Mouse (Mus musculus): Measurements from ENCODE around the gene Gpd1l. TPM values are rescaled to one million over a fixed set of nuclear protein-coding genes. Genes with fewer than 3 reads are reported as not detected.

Gene Gpd1l
- total RNA-seq, 2 experiments from 2014 or later: 82.0 to 88.7 TPM

DNA sequence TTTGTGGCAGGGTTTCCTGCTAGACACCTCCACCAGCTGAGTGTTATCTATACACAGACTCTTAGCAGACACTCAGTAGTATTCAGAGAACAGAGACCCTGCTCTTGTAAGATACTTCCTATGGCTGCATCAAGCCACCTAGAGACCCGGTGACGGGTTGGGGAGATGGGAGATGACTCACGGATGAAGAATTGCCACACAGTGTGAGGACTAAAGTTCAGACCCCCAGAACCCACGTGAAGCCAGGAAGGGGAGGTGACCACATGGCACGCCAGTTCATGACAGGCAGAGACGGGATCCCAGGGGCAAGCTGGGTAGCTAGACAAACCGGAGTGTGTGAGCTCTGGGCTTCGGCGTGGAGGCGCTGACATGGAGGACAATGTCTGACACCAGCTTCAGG is 8.7 kb downstream of the Gpd1l start:
- no peak for TF ChIP-seq CTCF (IDR thresholded peaks at IDR 0.05)
- intact Hi-C loops (cut with DNase I): no loop called here
- no peak overlapping the region for H3K4me3 ChIP-seq
- H3K27ac ChIP-seq: no peak overlapping the region
- DNase-seq (ENCODE audit: extremely low spot score in 1 of 2, low spot score in 2 of 2): no peak

DNA sequence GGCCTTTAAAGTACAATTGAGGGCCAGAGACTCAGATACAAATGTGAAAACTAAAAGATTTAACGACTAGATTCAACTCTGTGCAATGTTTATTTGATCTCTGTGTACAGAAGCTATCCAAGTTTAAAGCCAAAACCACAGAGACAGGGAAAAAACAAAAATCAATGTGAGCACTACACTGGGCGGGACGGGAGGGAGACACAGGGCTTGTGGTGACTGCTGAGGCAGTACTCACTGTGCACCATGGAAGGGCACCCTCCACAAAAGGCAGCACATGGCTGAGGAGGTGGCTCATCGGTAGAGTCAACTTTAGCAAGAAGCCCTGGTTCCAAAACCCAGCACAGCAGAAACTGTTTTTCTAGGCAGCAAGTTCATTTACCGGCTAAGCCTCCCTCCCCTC is 9.3 kb downstream of the Gpd1l start:
- no peak for DNase-seq (ENCODE audit: extremely low spot score in 1 of 2, low spot score in 2 of 2)
- intact Hi-C loops (cut with DNase I): no loop called here
- H3K4me3 ChIP-seq: no peak overlapping the region
- H3K27ac ChIP-seq: no peak overlapping the region
- TF ChIP-seq CTCF (IDR thresholded peaks at IDR 0.05): no peak

DNA sequence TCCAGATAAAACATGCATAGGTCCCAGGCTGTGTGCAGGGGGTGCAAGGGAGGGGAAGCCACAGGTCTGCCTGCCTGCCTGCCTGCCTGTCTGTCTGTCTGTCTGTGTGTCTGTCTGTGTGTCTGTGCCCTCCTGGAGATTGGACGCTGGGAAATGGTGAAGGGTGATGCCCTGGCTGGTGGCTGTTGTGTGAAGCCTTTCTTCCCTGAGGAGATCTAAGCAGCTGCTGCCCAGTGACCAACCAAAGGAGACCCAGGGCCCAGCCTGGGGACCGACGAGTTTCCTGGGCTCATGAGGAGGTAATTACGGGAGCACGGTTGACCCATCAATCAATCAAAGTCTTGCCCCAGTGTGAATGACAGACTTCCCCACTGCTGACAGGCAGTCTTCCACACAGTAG is 11.6 kb downstream of the Gpd1l start:
- no peak for DNase-seq (ENCODE audit: extremely low spot score in 1 of 2, low spot score in 2 of 2)
- no peak for TF ChIP-seq CTCF (IDR thresholded peaks at IDR 0.05)
- intact Hi-C loops (cut with DNase I): no loop called here
- Histone ChIP-seq H3K4me3 (no peak overlapping the region), H3K27ac (no peak overlapping the region)

DNA sequence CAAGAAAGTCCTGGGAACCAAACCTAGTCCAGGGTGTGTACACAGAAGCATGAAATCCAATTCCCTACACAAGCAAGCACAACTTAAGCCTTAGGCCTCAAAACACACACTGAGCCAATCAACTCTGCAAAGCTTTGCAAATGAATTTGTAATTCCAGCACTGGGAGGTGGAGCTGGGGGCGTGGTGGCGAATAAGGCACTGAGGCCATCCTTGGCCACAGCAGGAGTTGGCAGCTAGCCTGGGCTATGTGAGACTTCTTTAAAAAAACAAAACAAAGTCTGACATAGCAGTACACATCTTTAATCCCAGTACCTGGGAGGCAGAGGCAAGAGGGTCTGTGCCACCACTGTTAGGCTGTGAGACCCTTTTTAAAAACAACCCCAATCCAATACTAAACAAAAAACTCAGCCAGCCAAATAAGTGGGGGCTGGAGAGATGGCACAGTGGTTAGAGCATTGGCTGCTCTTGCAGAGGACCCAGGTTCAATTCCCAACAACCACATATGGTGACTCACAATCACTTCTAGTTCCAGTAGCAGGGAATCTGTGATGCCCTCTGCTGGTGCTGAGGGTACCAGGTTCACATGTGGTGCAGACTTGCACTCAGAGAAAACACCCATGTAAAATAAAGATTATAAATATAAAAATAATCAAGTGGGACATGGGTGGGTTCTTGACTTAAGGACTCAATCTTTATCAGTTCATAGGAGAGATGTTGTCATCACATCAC is 12.3 kb downstream of the Gpd1l start:
- no peak for DNase-seq (ENCODE audit: extremely low spot score in 1 of 2, low spot score in 2 of 2)
- no peak overlapping the region for H3K4me3 ChIP-seq
- intact Hi-C loops (cut with DNase I): no loop called here

DNA sequence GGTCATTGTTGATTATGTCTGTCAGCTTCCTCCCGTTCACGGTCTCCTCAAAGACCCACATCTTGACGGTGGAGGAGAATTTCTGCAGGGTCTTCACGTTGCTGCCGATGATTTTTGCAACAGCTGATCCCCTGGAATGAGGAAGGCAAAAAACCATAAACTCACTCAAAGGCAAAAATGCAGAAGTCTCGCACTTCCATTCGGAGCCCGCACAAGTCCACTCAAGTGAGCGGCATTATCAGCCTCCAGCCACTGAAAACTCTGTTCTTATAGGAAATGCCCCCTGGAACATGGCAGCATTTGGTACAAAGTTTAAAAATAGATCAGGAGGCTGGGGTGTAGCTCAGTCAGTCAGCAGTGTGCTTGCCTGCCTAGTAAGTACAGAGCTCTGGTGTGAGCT is 13.2 kb downstream of the Gpd1l start:
- Histone ChIP-seq H3K27ac (no peak overlapping the region), H3K4me3 (no peak overlapping the region)
- no peak for DNase-seq (ENCODE audit: extremely low spot score in 1 of 2, low spot score in 2 of 2)
- TF ChIP-seq CTCF (IDR thresholded peaks at IDR 0.05): no peak
- intact Hi-C loops (cut with DNase I): no loop called here

More for the DNA sequence above, 12.3 kb downstream of the Gpd1l start:
- TF ChIP-seq CTCF (IDR thresholded peaks at IDR 0.05): peak; percentile 27
- no peak overlapping the region for H3K27ac ChIP-seq

DNA sequence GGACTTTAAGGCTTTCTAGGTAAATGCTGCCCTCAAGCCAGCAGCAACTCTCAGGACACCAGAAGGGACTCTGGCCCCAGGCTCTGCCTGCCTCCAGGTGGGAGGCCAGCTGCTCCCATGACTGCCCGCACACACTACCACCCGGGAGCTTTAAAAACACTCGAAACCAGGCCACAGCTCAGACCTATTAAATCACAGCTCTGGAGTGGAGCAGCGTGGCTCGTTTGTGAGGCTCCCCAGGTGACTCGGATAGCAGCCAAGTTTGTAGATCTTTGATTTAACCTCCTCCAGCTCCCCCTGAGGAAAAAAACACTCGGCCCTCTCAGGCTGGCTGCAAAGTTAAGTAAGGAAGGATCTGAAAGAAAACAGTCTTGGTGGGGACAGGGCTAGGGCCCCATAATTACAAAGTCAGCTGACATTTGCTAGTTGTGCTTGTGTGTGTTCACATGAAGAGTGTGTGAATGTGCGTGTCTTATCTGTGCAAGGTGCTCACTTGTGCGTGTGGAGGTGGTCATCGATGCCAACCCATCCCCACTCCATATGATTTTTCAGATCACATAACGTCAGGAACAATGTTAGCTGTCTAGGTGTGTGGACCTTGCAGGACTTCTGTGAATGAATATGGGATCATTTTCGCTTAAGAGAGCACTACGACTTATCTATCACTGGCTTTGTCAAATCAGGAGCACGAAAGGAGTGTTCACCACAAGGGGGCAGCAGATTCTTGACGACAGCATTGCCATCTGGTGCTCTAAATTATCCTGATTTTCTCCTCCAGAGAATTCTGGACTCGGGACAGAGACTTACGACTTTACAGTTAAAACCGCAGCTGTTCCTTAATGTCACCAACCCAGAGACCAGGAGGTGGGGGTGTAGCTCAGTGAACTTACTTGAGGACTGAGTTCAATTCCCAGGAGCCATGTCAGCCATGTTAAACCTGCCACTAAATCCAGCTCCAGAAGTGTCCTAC is 20.8 kb downstream of the Gpd1l start:
- H3K27ac ChIP-seq: no peak overlapping the region
- TF ChIP-seq CTCF (IDR thresholded peaks at IDR 0.05): peak; percentile 85
- intact Hi-C loops (cut with DNase I): loop anchor here (2.0 to 5.0 kb wide), 3 partner anchors 44 to 349 kb away; no protein-coding TSS in a partner anchor
- peak; percentile 79 to 85 for DNase-seq (ENCODE audit: extremely low spot score in 1 of 2, low spot score in 2 of 2)
- no peak overlapping the region for H3K4me3 ChIP-seq

DNA sequence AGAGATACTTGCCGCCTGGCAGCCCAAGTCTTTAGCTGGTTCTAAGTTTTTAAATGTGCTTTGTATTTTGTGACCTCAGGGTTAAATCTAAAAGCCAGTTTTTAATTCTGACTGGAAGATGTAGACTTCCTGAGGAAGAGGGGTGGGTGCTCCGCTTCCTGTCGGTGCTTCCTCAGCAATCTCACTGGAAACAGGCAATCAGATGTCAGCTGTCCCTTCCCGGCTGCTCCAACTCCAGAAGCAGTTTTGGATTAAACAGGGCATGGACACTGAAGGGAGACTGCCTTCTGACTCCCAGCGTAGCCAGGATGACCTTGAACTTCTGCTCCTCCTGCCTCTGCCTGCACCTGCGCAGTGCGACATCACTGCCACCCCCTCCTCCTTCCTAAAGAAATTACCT is 26.3 kb downstream of the Gpd1l start:
- H3K4me3 ChIP-seq: no peak overlapping the region
- H3K27ac ChIP-seq: no peak overlapping the region
- DNase-seq (ENCODE audit: extremely low spot score in 1 of 2, low spot score in 2 of 2): no peak
- no peak for TF ChIP-seq CTCF (IDR thresholded peaks at IDR 0.05)
- intact Hi-C loops (cut with DNase I): no loop called here

DNA sequence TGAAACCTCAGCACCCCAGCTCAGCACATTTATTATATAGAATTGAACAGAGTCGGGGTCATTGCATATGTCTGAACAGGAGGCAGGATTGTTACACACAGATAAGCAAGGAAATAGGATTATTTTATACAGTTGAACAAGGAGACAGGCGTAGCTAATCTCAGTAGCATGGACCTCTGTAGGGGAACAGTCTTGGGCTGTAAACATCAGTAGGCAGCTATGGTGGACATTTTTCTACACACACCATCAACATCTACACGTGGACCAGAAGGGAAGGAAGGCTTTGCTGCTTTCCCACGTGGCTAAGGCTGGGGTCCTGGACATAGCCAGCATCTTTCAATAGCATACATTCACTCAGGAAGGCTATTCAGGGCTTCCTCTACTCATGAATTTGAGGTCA is 37.9 kb downstream of the Gpd1l start:
- no peak overlapping the region for H3K4me3 ChIP-seq
- intact Hi-C loops (cut with DNase I): no loop called here
- DNase-seq (ENCODE audit: extremely low spot score in 1 of 2, low spot score in 2 of 2): no peak
- TF ChIP-seq CTCF (IDR thresholded peaks at IDR 0.05): no peak
- H3K27ac ChIP-seq: no peak overlapping the region

DNA sequence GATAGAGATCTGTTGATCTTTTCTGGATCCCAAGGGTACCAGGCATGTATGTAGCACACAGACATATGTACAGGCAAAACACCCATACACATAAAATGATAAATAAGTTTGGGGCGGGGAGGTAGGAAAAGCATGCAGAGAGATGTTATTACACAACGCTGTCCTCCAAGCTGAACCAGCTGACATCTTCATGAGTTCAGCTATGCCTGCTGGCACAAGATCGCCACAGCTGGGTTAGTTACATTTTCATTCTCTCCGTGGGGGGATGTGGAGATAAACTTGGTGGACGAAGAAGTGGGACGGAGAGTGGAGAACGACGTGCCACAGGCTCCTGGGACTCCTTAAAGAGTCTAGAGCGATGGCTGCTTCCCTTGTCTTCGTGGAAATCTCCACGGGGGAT is 40.8 kb downstream of the Gpd1l start:
- intact Hi-C loops (cut with DNase I): no loop called here
- DNase-seq (ENCODE audit: extremely low spot score in 1 of 2, low spot score in 2 of 2): no peak
- Histone ChIP-seq H3K27ac (no peak overlapping the region), H3K4me3 (no peak overlapping the region)
- TF ChIP-seq CTCF (IDR thresholded peaks at IDR 0.05): no peak

DNA sequence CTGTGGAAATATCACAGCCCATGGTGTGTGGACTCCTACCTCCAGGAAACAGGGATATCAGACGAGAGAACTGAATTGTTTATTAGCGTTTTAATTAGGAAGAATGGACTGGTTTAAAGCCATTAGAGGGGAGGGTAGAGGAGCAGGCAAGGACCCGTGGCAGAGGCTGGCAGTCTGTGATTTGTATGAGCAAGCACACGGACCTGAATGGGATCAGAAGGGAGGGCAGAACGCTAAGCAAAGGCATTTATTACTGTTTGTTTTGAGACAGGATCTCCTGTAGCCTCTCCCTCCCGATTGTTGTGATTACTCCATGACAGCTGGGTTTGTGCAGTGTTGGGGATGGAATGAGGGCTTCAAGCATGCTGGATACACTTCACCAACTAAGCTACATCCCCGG is 43.4 kb downstream of the Gpd1l start:
- no peak for TF ChIP-seq CTCF (IDR thresholded peaks at IDR 0.05)
- Histone ChIP-seq H3K4me3 (no peak overlapping the region), H3K27ac (no peak overlapping the region)
- intact Hi-C loops (cut with DNase I): no loop called here
- no peak for DNase-seq (ENCODE audit: extremely low spot score in 1 of 2, low spot score in 2 of 2)

DNA sequence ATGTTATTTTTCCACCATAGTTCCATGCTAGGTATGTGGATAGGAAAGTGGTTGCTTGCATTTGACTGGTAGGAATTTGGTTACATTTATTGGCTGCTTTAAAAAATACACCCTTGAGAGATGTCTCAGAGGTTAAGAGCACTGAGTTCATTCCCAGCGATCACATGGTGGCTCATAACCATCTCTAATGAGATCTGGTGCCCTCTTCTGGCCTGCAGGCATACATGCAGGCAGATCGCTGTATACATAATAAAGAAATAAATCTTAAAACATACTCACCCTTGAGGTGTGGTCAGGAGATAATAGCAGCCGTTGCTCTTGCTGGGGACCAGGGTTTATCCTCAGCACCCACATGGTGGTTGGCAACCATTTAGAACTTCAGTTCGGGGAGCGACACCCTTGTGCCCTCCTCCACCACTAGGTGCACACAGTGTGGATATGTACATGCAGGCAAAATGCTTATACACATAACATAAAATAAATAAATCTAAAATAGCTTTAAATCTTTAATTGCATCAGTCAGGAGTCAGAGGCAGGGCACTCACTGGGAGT is 44.9 kb downstream of the Gpd1l start:
- Histone ChIP-seq H3K27ac (no peak overlapping the region), H3K4me3 (no peak overlapping the region)
- DNase-seq (ENCODE audit: extremely low spot score in 1 of 2, low spot score in 2 of 2): no peak
- peak; percentile 14 for TF ChIP-seq CTCF (IDR thresholded peaks at IDR 0.05)
- intact Hi-C loops (cut with DNase I): no loop called here

DNA sequence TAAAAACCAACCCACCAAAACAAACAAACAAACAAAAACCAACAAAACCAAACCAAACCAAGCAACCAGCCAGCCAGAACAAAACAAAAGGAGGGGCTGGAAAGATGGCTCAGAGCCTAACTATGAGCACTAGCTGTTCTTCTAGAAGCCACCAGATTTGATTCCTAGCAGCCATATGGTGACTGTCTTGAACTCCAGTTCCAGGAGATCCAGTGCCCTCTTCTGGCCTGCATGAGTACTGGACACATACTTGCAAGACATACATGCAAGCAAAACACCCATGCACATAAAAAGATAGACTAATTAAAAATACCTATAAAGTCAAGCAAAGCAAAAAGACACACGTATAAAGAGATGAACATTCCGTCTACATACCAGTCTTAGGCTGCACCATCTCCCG is 46.1 kb downstream of the Gpd1l start:
- intact Hi-C loops (cut with DNase I): loop anchor here (2.0 kb wide), 1 partner anchor 89 kb away; no protein-coding TSS in a partner anchor
- DNase-seq (ENCODE audit: extremely low spot score in 1 of 2, low spot score in 2 of 2): no peak
- peak; percentile 43 for TF ChIP-seq CTCF (IDR thresholded peaks at IDR 0.05)
- no peak overlapping the region for H3K4me3 ChIP-seq
- no peak overlapping the region for H3K27ac ChIP-seq
